Mouse (Mus musculus) stomach, postnatal 0 days (tissue): ENCODE measurements around the gene Pdzrn3.

ENCODE experiments used
- CTCF ChIP-seq: IDR thresholded peaks from 2 replicates; pipeline ENCODE4 v1.5.1; 2016; ENCODE audit warnings: antibody characterized with exemption, low read depth, mild to moderate bottlenecking, moderate library complexity
- EP300 ChIP-seq: optimal IDR thresholded peaks from 2 replicates; pipeline ENCODE3; 2016; ENCODE audit warnings: antibody characterized with exemption

- TF ChIP-seq EP300, result no peak
- peak; percentile 66 for TF ChIP-seq CTCF
Observed at GRCm38 (mm10) chr6:101377167-101377934, at the start of gene Pdzrn3.
